Mouse (Mus musculus) common myeloid progenitor, adult 5-6 weeks (primary cell): ENCODE results near the gene Rab4a. TPM values are rescaled to one million over a fixed set of nuclear protein-coding genes. Genes with fewer than 3 reads are reported as not detected.
A peak's percentile ranks its signal among the peaks of the same experiment; 100 is the strongest.

Experiments used
- ATAC-seq: replicated peaks from 2 replicates; pipeline ENCODE4 v1.8.0; 2016; ENCODE audit warnings: low read depth, mild to moderate bottlenecking, moderate TSS enrichment, inconsistent platforms; ENCODE audit not compliant: poor library complexity, severe bottlenecking
- total RNA-seq: library from RNA; stranded (forward); fragments of 200-1000, 187-1606 nt; gene quantifications from 2 replicates; pipeline ENCODE4 v1.2.3, GENCODE M21; 2017

Gene Rab4a
- total RNA-seq, 1 experiment from 2014 or later = 15.9 TPM

GRCm38 (mm10) chr8:123787254-123787897 lies 18.4 kb upstream of the Rab4a start:
- ATAC-seq = no peak

- ATAC-seq = no peak
Measured at GRCm38 (mm10) chr8:123788416-123789170, 17.2 kb upstream of the Rab4a start.

- no peak for ATAC-seq
Measured at GRCm38 (mm10) chr8:123789461-123789860, 16.3 kb upstream of the Rab4a start.

GRCm38 (mm10) chr8:123789970-123790369 lies 15.8 kb upstream of the Rab4a start:
- ATAC-seq = peak; percentile 89

- ATAC-seq = no peak
Measured at GRCm38 (mm10) chr8:123791101-123791844, 14.5 kb upstream of the Rab4a start.

- no peak for ATAC-seq
Measured at GRCm38 (mm10) chr8:123791845-123792225, 13.9 kb upstream of the Rab4a start.

GRCm38 (mm10) chr8:123793900-123794299 lies 11.9 kb upstream of the Rab4a start:
- ATAC-seq = no peak

- no peak for ATAC-seq
Measured at GRCm38 (mm10) chr8:123794766-123795165, 11.0 kb upstream of the Rab4a start.

GRCm38 (mm10) chr8:123796758-123797157 lies 9.0 kb upstream of the Rab4a start:
- no peak for ATAC-seq

GRCm38 (mm10) chr8:123797928-123798327 lies 7.9 kb upstream of the Rab4a start:
- ATAC-seq = peak; percentile 89

GRCm38 (mm10) chr8:123799434-123799833 lies 6.4 kb upstream of the Rab4a start:
- no peak for ATAC-seq

- no peak for ATAC-seq
Measured at GRCm38 (mm10) chr8:123799885-123800284, 5.9 kb upstream of the Rab4a start.

- no peak for ATAC-seq
Measured at GRCm38 (mm10) chr8:123800867-123801266, 4.9 kb upstream of the Rab4a start.

GRCm38 (mm10) chr8:123801538-123801937 lies 4.2 kb upstream of the Rab4a start:
- ATAC-seq = no peak

- ATAC-seq = no peak
Measured at GRCm38 (mm10) chr8:123803639-123804038, 2.1 kb upstream of the Rab4a start.

- no peak for ATAC-seq
Measured at GRCm38 (mm10) chr8:123804586-123804985, 1.2 kb upstream of the Rab4a start.

- no peak for ATAC-seq
Measured at GRCm38 (mm10) chr8:123805209-123805717, 522 bp upstream of the Rab4a start.

- ATAC-seq = no peak
Measured at GRCm38 (mm10) chr8:123806374-123806935, 670 bp downstream of the Rab4a start.

- peak; percentile 85 for ATAC-seq
Measured at GRCm38 (mm10) chr8:123807024-123807431, 1.2 kb downstream of the Rab4a start.

- no peak for ATAC-seq
Measured at GRCm38 (mm10) chr8:123807852-123808573, 2.2 kb downstream of the Rab4a start.
